Mouse (Mus musculus) lung, embryonic 14.5 days (tissue): ENCODE measurements around the gene Ptges. TPM values are rescaled to one million over a fixed set of nuclear protein-coding genes. Genes with fewer than 3 reads are reported as not detected.
"Not testable (repeated sequence)": the region's sequence is repeated elsewhere in the genome, so short reads cannot be mapped to it uniquely, and the experiment has no call there.

Experiments used
- ATAC-seq: fragments of 200-750 bp; cut with Nextera tagmentation; 2 replicates; pipeline ENCODE4 v1.8.0; 2017; ENCODE audit warnings: mild to moderate bottlenecking, moderate TSS enrichment, moderate library complexity; ENCODE audit not compliant: insufficient read depth
- DNase-seq: peaks from one replicate; pipeline ENCODE4 v3.0.0-alpha.2; 2015
- H3K27ac ChIP-seq: fragments of 300-500 bp; sonication (generic); 2 replicates; pipeline ENCODE4 v1.5.1; 2014; ENCODE audit warnings: low read depth, mild to moderate bottlenecking, moderate library complexity
- H3K27me3 ChIP-seq: fragments of 300-500 bp; sonication (generic); 2 replicates; pipeline ENCODE4 v1.6.1; 2014; ENCODE audit warnings: low read length, control low read depth; ENCODE audit not compliant: insufficient read depth
- H3K36me3 ChIP-seq: fragments of 300-500 bp; sonication (generic); 2 replicates; pipeline ENCODE4 v1.6.1; 2014; ENCODE audit warnings: control low read depth; ENCODE audit not compliant: insufficient read depth
- H3K4me1 ChIP-seq: fragments of 300-500 bp; sonication (generic); 2 replicates; pipeline ENCODE4 v1.6.1; 2014; ENCODE audit warnings: antibody characterized with exemption, control low read depth; ENCODE audit not compliant: insufficient read depth
- H3K4me2 ChIP-seq: fragments of 300-500 bp; sonication (generic); 2 replicates; pipeline ENCODE4 v1.6.1; 2014; ENCODE audit warnings: mild to moderate bottlenecking
- H3K4me3 ChIP-seq: fragments of 300-500 bp; sonication (generic); 2 replicates; pipeline ENCODE4 v1.5.1; 2014; ENCODE audit warnings: low read depth, low read length
- H3K9ac ChIP-seq: fragments of 300-500 bp; sonication (generic); 2 replicates; pipeline ENCODE4 v1.6.1; 2014
- H3K9me3 ChIP-seq: fragments of 300-500 bp; sonication (generic); 2 replicates; pipeline ENCODE4 v1.6.1; 2016; ENCODE audit warnings: low read depth, low read length, control low read depth
- CTCF ChIP-seq: IDR thresholded peaks from 2 replicates; pipeline ENCODE4 v1.5.1; 2016; ENCODE audit warnings: antibody characterized with exemption, low read depth
- WGBS: fragments of 180-500 bp; shearing (Covaris S2); extraction: QIAGEN DNeasy Blood & Tissue Kit; methylation state at CpG from one replicate; pipeline ENCODE4 v1.1.7; 2014; 5-methylcytosine and 5-hydroxymethylcytosine counted together
- polyA plus RNA-seq: library from polyadenylated mRNA; unstranded; fragments of >200 nt; fragmentation: Nextera tagmentation; extraction: Ambion mirVana; gene quantifications from 2 replicates; pipeline ENCODE4 v1.2.1, GENCODE M21; 2014

The Ptges gene
- polyA plus RNA-seq, 1 experiment from 2014 or later, result 18.4 TPM

DNA sequence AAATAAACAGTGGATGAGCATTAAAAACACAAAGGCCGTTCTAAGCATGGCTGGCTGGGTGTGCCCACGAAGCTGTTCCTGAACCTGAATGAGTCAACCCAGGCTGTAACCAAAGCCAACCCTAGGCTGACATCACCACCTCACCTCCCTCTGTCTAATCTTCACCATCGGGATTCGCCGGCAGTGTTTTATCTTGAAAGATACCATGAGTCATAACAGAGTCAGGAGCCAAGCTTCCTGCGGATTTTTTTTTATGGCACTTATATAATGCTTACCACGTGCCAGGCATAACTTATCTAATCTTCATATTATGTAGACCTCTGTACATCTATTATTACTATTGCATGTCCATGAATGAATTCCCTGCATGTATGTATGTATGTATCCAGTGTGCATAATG is 9.4 kb downstream of the Ptges start:
- no peak for ATAC-seq
- TF ChIP-seq CTCF, result no peak
- 35% methylated on average over 7 of the region's 7 CpGs for WGBS

GRCm38 (mm10) chr2:30918780-30919329 is 10.8 kb downstream of the Ptges start:
- H3K4me3 ChIP-seq, result no peak overlapping the region
- H3K27ac ChIP-seq, result peak overlapping the region; percentile 22; the same call in 1 of the 2 replicates
- ATAC-seq, result peak; percentile 48; the same call in 1 of the 2 replicates
- H3K9ac ChIP-seq, result no peak overlapping the region
- H3K4me1 ChIP-seq, result peaks cover 10% of the 10 kb centered on the region
- no peaks in the 10 kb centered on the region for H3K36me3 ChIP-seq
- 34% methylated on average over 8 of the region's 8 CpGs for WGBS
- H3K4me2 ChIP-seq, result no peak overlapping the region
- peak; percentile 40 for DNase-seq
- TF ChIP-seq CTCF, result no peak
- H3K9me3 ChIP-seq, result no peaks in the 10 kb centered on the region
- no peaks in the 10 kb centered on the region for H3K27me3 ChIP-seq

More for the DNA sequence above, 9.4 kb downstream of the Ptges start:
- H3K4me2 ChIP-seq, result no peak overlapping the region
- H3K9ac ChIP-seq, result no peak overlapping the region
- peaks cover 10% of the 10 kb centered on the region for H3K4me1 ChIP-seq
- peak; percentile 45 for DNase-seq
- no peak overlapping the region for H3K4me3 ChIP-seq
- H3K27me3 ChIP-seq, result no peaks in the 10 kb centered on the region
- H3K9me3 ChIP-seq, result no peaks in the 10 kb centered on the region
- no peak overlapping the region for H3K27ac ChIP-seq
- H3K36me3 ChIP-seq, result no peaks in the 10 kb centered on the region

DNA sequence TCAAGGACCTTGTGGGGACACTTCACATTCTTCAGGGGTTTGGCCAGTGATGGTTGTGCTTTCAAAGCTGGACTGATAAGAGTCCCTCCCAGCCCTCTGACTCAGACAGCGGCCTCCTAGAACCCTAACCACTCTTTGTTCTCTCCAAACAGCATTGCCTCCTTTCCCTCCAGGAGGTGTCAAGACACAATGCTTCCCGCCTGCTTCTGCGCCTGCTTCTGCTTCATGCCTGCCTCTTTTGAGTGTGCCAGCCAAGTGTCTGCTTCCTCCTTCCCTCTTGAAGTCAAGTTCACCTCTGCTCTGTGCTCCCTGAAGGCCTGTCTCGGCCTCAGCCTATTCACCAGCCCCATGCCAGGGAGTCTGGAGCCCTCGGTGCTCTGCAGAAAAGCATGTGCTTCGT is 11.5 kb downstream of the Ptges start:
- DNase-seq, result no peak
- peaks cover 10% of the 10 kb centered on the region for H3K4me1 ChIP-seq
- H3K4me3 ChIP-seq, result no peak overlapping the region
- 51% methylated on average over 6 of the region's 6 CpGs for WGBS
- H3K27ac ChIP-seq, result peak overlapping the region; percentile 22; the same call in 1 of the 2 replicates
- ATAC-seq, result no peak
- no peaks in the 10 kb centered on the region for H3K27me3 ChIP-seq
- no peak overlapping the region for H3K4me2 ChIP-seq
- H3K9me3 ChIP-seq, result no peaks in the 10 kb centered on the region
- TF ChIP-seq CTCF, result no peak
- H3K36me3 ChIP-seq, result no peaks in the 10 kb centered on the region
- no peak overlapping the region for H3K9ac ChIP-seq

DNA sequence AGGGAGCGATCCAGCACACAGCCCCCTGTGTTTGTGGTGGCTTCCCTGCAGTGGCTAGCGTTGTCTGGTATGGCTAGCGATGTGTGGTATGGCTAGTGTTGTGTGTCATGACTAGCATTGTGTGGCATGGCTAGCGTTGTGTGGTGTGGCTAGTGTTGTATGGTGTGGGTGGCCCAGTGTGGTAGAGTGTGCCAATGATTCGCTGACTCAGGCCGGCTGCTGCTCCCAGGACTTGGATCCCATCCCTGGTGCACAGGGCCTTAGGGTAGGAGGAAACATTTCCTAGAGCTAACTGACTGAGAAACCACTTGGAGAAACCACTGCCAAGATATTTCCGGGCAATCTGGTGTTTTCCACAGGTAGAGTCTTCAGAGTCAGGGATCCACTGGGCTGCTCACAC is 12.0 kb downstream of the Ptges start:
- H3K9ac ChIP-seq, result no peak overlapping the region
- no peak overlapping the region for H3K4me3 ChIP-seq
- no peaks in the 10 kb centered on the region for H3K36me3 ChIP-seq
- H3K27me3 ChIP-seq, result no peaks in the 10 kb centered on the region
- no peaks in the 10 kb centered on the region for H3K9me3 ChIP-seq
- H3K4me2 ChIP-seq, result no peak overlapping the region
- WGBS, result 84% methylated on average over 7 of the region's 7 CpGs
- DNase-seq (no peak), ATAC-seq (no peak)
- H3K27ac ChIP-seq, result no peak overlapping the region
- TF ChIP-seq CTCF, result no peak
- H3K4me1 ChIP-seq, result peaks cover 13% of the 10 kb centered on the region

- 72% methylated on average over 6 of the region's 6 CpGs for WGBS
- ATAC-seq, result not testable (repeated sequence)
These were observed 13.7 kb downstream of the Ptges start for GRCm38 (mm10) chr2:30915933-30916332.

GRCm38 (mm10) chr2:30915376-30915775 is 14.3 kb downstream of the Ptges start:
- H3K9me3 ChIP-seq, result no peaks in the 10 kb centered on the region
- no peak for DNase-seq
- no peaks in the 10 kb centered on the region for H3K27me3 ChIP-seq
- no peak overlapping the region for H3K4me2 ChIP-seq
- no peak for ATAC-seq
- no peak overlapping the region for H3K27ac ChIP-seq
- no peak overlapping the region for H3K9ac ChIP-seq
- 80% methylated on average over 5 of the region's 5 CpGs for WGBS
- no peak overlapping the region for H3K4me3 ChIP-seq
- H3K36me3 ChIP-seq, result no peaks in the 10 kb centered on the region
- peaks cover 21% of the 10 kb centered on the region for H3K4me1 ChIP-seq
- TF ChIP-seq CTCF, result no peak

More at GRCm38 (mm10) chr2:30915933-30916332, 13.7 kb downstream of the Ptges start:
- H3K4me3 ChIP-seq, DNase-seq, H3K27me3 ChIP-seq, H3K9ac ChIP-seq, H3K4me2 ChIP-seq, H3K27ac ChIP-seq, H3K9me3 ChIP-seq, H3K36me3 ChIP-seq: not testable (repeated sequence)
- H3K4me1 ChIP-seq, result peaks cover 21% of the 10 kb centered on the region

DNA sequence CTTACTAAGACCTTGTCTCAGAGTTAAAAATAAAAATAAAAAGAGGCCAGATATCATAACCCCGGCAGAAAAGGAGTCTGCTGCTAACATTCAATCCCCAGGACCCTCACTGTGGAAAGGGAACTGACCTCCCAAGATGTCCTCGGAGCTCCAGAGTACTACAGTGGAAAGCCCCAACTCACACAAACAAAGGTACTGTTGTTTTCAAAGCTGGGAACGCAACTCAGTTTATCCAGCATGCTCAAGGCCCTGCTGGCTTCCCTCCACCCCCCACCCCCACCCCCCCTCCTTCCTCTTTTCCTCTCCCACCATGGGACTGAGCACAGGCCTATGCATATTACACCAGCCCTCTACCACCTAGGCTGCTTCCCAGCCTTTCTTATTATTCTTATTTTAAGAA is 14.8 kb downstream of the Ptges start:
- no peak overlapping the region for H3K4me3 ChIP-seq

More for the DNA sequence above, 14.8 kb downstream of the Ptges start:
- TF ChIP-seq CTCF, result no peak
- Histone ChIP-seq H3K36me3 (no peaks in the 10 kb centered on the region), H3K9me3 (no peaks in the 10 kb centered on the region), H3K4me2 (no peak overlapping the region), H3K27ac (no peak overlapping the region), H3K9ac (no peak overlapping the region), H3K27me3 (no peaks in the 10 kb centered on the region), H3K4me1 (peaks cover 21% of the 10 kb centered on the region)
- 58% methylated on average over 3 of the region's 3 CpGs for WGBS
- DNase-seq (no peak), ATAC-seq (no peak)
